Comparison of ENCODE assay signal across 8 mouse cellular contexts in genomic region chr1:54924760-54925159, GRCm38 (mm10). TPM values are rescaled to one million over a fixed set of nuclear protein-coding genes. Genes with fewer than 3 reads are reported as not detected.
DNase-seq lines count a peak whose midpoint lies in the region; ATAC-seq and TF ChIP-seq lines count a peak whose summit lies in the region.

No protein-coding gene starts in this region.

- TF ChIP-seq POLR2A in CH12.LX (IDR thresholded peaks at IDR 0.05; ENCODE audit: low read depth, low read length), result no peak

- H3K36me3 ChIP-seq in CH12.LX (replicated peaks in 1 of 2; ENCODE audit: control insufficient read depth in 1 of 2, insufficient read depth in 1 of 2, low read length in 1 of 2), result no peaks in the 10 kb centered on the region
- H3K36me3 ChIP-seq in heart, postnatal 0 days (replicated peaks; ENCODE audit: control insufficient read depth, insufficient read depth, low read length), result no peaks in the 10 kb centered on the region
- no peaks in the 10 kb centered on the region for H3K36me3 ChIP-seq in liver, postnatal 0 days (replicated peaks; ENCODE audit: insufficient read depth, low read length)

- intact Hi-C loops in heart, postnatal 25 days (cut with DNase I), result loop anchor here (5.0 kb wide), 2 partner anchors 53 to 167 kb away; no protein-coding TSS in a partner anchor

- H3K79me2 ChIP-seq in CH12.LX (replicated peaks; ENCODE audit: control insufficient read depth, extremely low read depth, insufficient read depth, poor library complexity, severe bottlenecking), result peaks cover 21% of the 10 kb centered on the region

- TF ChIP-seq CTCF in CH12.LX (conservative IDR thresholded peaks at IDR 0.05 in 1 of 2, IDR thresholded peaks at IDR 0.05 in 1 of 2; ENCODE audit: low read depth in 2 of 2, low read length in 2 of 2), result no peak
- no peak for TF ChIP-seq CTCF in heart, postnatal 0 days (IDR thresholded peaks at IDR 0.05; ENCODE audit: low read depth)
- no peak for TF ChIP-seq CTCF in liver, postnatal 0 days (IDR thresholded peaks at IDR 0.05; ENCODE audit: low read depth)

- DNase-seq in heart, adult 11 months, result peak; percentile 46
- DNase-seq in heart, postnatal 25 days (ENCODE audit: low spot score), result no peak
- no peak for DNase-seq in CH12.LX (ENCODE audit: extremely low read depth)
- no peak for DNase-seq in heart, postnatal 0 days (ENCODE audit: low spot score)
- DNase-seq in liver, postnatal 0 days, result no peak
- DNase-seq in layer of hippocampus, adult 11-12 months (ENCODE audit: low spot score), result no peak
- DNase-seq in frontal cortex, postnatal 25 days (ENCODE audit: low spot score in 2 of 2), result no peak
- DNase-seq in adrenal gland, adult (ENCODE audit: inconsistent age in 2 of 2, low spot score in 1 of 2), result no peak

- no peak for TF ChIP-seq RAD21 in CH12.LX (IDR thresholded peaks at IDR 0.05; ENCODE audit: low read depth, low read length)

- H3K9ac ChIP-seq in CH12.LX (ENCODE audit: insufficient read depth, low read depth), result peak overlapping the region; percentile 95
- peak overlapping the region; percentile 92 for H3K9ac ChIP-seq in heart, postnatal 0 days (replicated peaks; ENCODE audit: low read depth, low read length)
- H3K9ac ChIP-seq in liver, postnatal 0 days (replicated peaks), result peak overlapping the region; percentile 79

- H3K4me2 ChIP-seq in CH12.LX (ENCODE audit: insufficient read depth, low read depth, poor library complexity, severe bottlenecking), result peak overlapping the region; percentile 78
- peak overlapping the region; percentile 98 for H3K4me2 ChIP-seq in heart, postnatal 0 days (ENCODE audit: low read depth, low read length)
- H3K4me2 ChIP-seq in liver, postnatal 0 days (ENCODE audit: low read depth, low read length), result peak overlapping the region; percentile 83

- in situ Hi-C loops in CH12.LX (cut with MboI; ENCODE audit: low pct_ligation_motif_present, low pct_unique_long_range_greater_than_20kb, low sequenced_read_pairs), result loop anchor here (5.0 to 10.0 kb wide), 3 partner anchors 92 to 260 kb away; no protein-coding TSS in a partner anchor

- peak overlapping the region; percentile 68 to 100 (median 95) for H3K4me3 ChIP-seq in CH12.LX (replicated peaks in 1 of 3; ENCODE audit: low read depth in 2 of 3, low read length in 2 of 3, poor library complexity in 1 of 3)
- peak overlapping the region; percentile 93 for H3K4me3 ChIP-seq in heart, postnatal 0 days (ENCODE audit: low read depth, low read length)
- peak overlapping the region; percentile 92 for H3K4me3 ChIP-seq in liver, postnatal 0 days (ENCODE audit: low read depth, low read length)

- H3K9me3 ChIP-seq in CH12.LX (replicated peaks; ENCODE audit: low read length), result no peaks in the 10 kb centered on the region
- H3K9me3 ChIP-seq in heart, postnatal 0 days (replicated peaks; ENCODE audit: control insufficient read depth, low read length), result no peaks in the 10 kb centered on the region
- no peaks in the 10 kb centered on the region for H3K9me3 ChIP-seq in liver, postnatal 0 days (ENCODE audit: low read length)

- WGBS in heart, postnatal 0 days, result 46% methylated on average over 7 of the region's 7 CpGs
- 52% methylated on average over 7 of the region's 7 CpGs for WGBS in liver, postnatal 0 days (ENCODE audit: insufficient replicate concordance)

- H3K27me3 ChIP-seq in CH12.LX (replicated peaks), result no peaks in the 10 kb centered on the region
- H3K27me3 ChIP-seq in heart, postnatal 0 days (ENCODE audit: control insufficient read depth, insufficient read depth, low read length), result no peaks in the 10 kb centered on the region
- peaks cover 9% of the 10 kb centered on the region; the same call in 1 of the 2 replicates for H3K27me3 ChIP-seq in liver, postnatal 0 days (ENCODE audit: insufficient read depth, low read length)

- TF ChIP-seq EP300 in CH12.LX (IDR thresholded peaks at IDR 0.05; ENCODE audit: low read length), result no peak
- TF ChIP-seq EP300 in heart, postnatal 0 days (IDR thresholded peaks at IDR 0.05; ENCODE audit: low read depth), result no peak
- no peak for TF ChIP-seq EP300 in liver, postnatal 0 days (IDR thresholded peaks at IDR 0.05; ENCODE audit: low read depth)

- ATAC-seq in heart, postnatal 0 days (ENCODE audit: insufficient read depth, low read depth), result no peak
- no peak for ATAC-seq in liver, postnatal 0 days

- H3K4me1 ChIP-seq in CH12.LX (ENCODE audit: control insufficient read depth in 1 of 2, insufficient read depth in 2 of 2), result peaks cover 13 to 51% of the 10 kb centered on the region in 2 experiments
- H3K4me1 ChIP-seq in heart, postnatal 0 days (ENCODE audit: control insufficient read depth, insufficient read depth), result peaks cover 14% of the 10 kb centered on the region
- peaks cover 11% of the 10 kb centered on the region for H3K4me1 ChIP-seq in liver, postnatal 0 days (ENCODE audit: insufficient read depth)

- dilution Hi-C loops in CH12.LX (cut with MboI; ENCODE audit: extremely low pct_ligation_motif_present, extremely low pct_unique_long_range_greater_than_20kb, low sequenced_read_pairs), result no loop called here

- no peak overlapping the region for H3K27ac ChIP-seq in CH12.LX (ENCODE audit: insufficient read depth, low read depth)
- H3K27ac ChIP-seq in heart, postnatal 0 days (ENCODE audit: low read depth), result no peak overlapping the region
- peak overlapping the region; percentile 82; the same call in 1 of the 2 replicates for H3K27ac ChIP-seq in liver, postnatal 0 days (ENCODE audit: low read depth)

TF ChIP-seq in CH12.LX, 34 proteins besides CTCF, POLR2A, EP300 and RAD21:
- TF ChIP-seq SIN3A (IDR thresholded peaks at IDR 0.05; ENCODE audit: low read length) (0 out of 2 replicates have a peak, but pooled peaks have one; percentile 24), CHD1 (IDR thresholded peaks at IDR 0.05; ENCODE audit: low read depth, low read length) (no peak), MEF2A (IDR thresholded peaks at IDR 0.05; ENCODE audit: borderline replicate concordance, low read depth, low read length) (no peak), MAX (IDR thresholded peaks at IDR 0.05; ENCODE audit: low read length) (no peak), KAT2A (IDR thresholded peaks at IDR 0.05; ENCODE audit: insufficient replicate concordance, low read length) (no peak), MAZ (IDR thresholded peaks at IDR 0.05; ENCODE audit: low read depth, low read length) (no peak)

RNA-seq across cellular contexts. Expression of gene Ankrd44, which starts 1.4 kb away (rescaled TPM):
- 10 to 100 TPM; 12.1 to 12.8 TPM for total RNA-seq in heart, postnatal 25 days (2021)
- total RNA-seq in CH12.LX (2012; rRNA removed) (16.2 and 19.8 TPM in 2 replicates), CH12.LX (2014; rRNA removed) (12.2 and 12.7 TPM in 2 replicates)
- polyA plus RNA-seq in CH12.LX (2012; ENCODE audit: insufficient read length, low read depth), result 23.0 and 24.9 TPM in 2 replicates
- total RNA-seq in heart, postnatal 0 days (2014; rRNA removed; ENCODE audit: low replicate concordance), result 9.6 and 14.6 TPM in 2 replicates
- polyA plus RNA-seq in heart, postnatal 0 days (2015; fragmentation: Nextera tagmentation; extraction: Ambion mirVana), result 3.3 and 3.8 TPM in 2 replicates
- polyA plus RNA-seq in liver, postnatal 0 days (2015; fragmentation: Nextera tagmentation; extraction: Ambion mirVana), result 4.0 and 4.7 TPM in 2 replicates
